Mouse (Mus musculus) bone marrow macrophage, adult 2 months (primary cell): ENCODE results near the gene Slc48a1.

Experiments used
- CTCF ChIP-seq: IDR thresholded peaks from 2 replicates; pipeline ENCODE4 v1.5.1; 2012; ENCODE audit warnings: low read depth, mild to moderate bottlenecking, low read length, moderate library complexity
- POLR2A ChIP-seq: IDR thresholded peaks from 2 replicates; pipeline ENCODE4 v1.6.1; 2012; ENCODE audit warnings: mild to moderate bottlenecking, low read depth, low read length, borderline replicate concordance

DNA sequence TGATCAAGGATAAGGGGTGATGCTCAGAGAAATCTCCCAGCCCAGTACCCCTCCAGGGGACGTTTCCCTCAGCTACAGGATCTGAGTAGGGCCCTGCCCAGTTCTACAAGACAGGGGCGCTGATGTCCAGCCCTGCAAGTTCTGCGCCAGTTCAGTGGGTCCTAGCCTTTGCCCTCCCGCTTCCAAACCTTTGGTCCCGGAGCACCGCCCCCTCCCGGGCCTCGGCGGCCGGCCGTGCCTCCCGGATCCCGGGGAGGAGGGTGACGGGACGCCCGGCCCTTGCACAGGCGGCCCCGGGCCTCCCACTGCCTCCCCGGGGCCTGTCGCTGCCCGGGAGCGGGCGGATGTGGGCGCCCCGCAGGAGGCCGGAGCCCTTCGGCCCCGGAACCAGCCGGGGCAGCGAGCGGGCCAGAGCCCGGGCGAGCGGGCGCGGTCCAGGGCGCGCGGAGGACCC, 52.5 kb downstream of the Slc48a1 start:
- no peak for TF ChIP-seq CTCF
- TF ChIP-seq POLR2A = no peak
